Mouse (Mus musculus): ENCODE data around the gene Stau1.

DNA sequence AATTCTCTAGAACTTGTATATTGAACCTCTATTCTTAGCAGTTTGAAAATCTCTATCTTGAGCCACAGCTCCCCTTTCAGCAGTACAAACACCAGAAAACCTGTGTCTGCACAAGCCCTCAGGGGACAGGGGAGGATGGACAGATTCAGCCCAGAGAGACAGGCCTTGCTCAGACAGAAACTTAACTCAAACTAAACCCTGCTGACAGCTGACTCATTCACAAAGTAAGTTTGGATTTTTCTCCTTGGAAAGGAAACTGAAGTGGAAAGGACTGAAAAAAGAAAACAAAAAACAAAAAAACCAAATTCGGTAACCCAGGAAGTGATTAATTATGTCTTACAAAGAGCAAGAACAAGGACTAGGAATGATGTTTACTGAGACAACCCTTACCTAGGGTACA is 22.9 kb downstream of the Stau1 start:
- no peak for TF ChIP-seq CTCF (IDR thresholded peaks at IDR 0.05; ENCODE audit: low read depth)
- no peak for TF ChIP-seq EP300 (optimal IDR thresholded peaks at IDR 0.05)

Data from stomach, postnatal 0 days (tissue).